24 mouse cellular contexts compared by ENCODE assay signal in genomic region chr9:77924199-77924598, GRCm38 (mm10). TPM values are rescaled to one million over a fixed set of nuclear protein-coding genes. Genes with fewer than 3 reads are reported as not detected.
DNase-seq lines count a peak whose midpoint lies in the region; ATAC-seq and TF ChIP-seq lines count a peak whose summit lies in the region.
"Had no signal": no experiment of that assay in that cellular context is flagged by ENCODE, and none has a peak within 500 bp of the region (broad histone marks: within the 10 kb centered on the region; RNA-seq: fewer than 3 reads in every experiment).

No protein-coding gene starts in this region.

- H3K27me3 ChIP-seq in midbrain, embryonic 13.5 days: no peaks in the 10 kb centered on the region
- H3K27me3 ChIP-seq in midbrain, postnatal 0 days (ENCODE audit: insufficient read depth, low read length): no peaks in the 10 kb centered on the region
- H3K27me3 ChIP-seq in intestine, postnatal 0 days (replicated peaks; ENCODE audit: control insufficient read depth, insufficient read depth, low read length): no peaks in the 10 kb centered on the region
- H3K27me3 ChIP-seq: heart, embryonic 12.5 days; hindbrain, embryonic 15.5 days; liver, embryonic 15.5 days had no signal

- 80% methylated on average over 11 of the region's 11 CpGs for WGBS in midbrain, embryonic 13.5 days
- 70% methylated on average over 11 of the region's 11 CpGs for WGBS in midbrain, postnatal 0 days
- WGBS in intestine, postnatal 0 days: 43% methylated on average over 11 of the region's 11 CpGs

- H3K36me3 ChIP-seq in midbrain, embryonic 13.5 days: no peaks in the 10 kb centered on the region
- no peaks in the 10 kb centered on the region for H3K36me3 ChIP-seq in midbrain, postnatal 0 days (ENCODE audit: insufficient read depth, low read length)
- H3K36me3 ChIP-seq in intestine, postnatal 0 days (ENCODE audit: control insufficient read depth, insufficient read depth): 0 out of 2 replicates have a peak, but pooled peaks cover 3% of the 10 kb centered on the region
- H3K36me3 ChIP-seq: heart, embryonic 12.5 days; hindbrain, embryonic 15.5 days; liver, embryonic 15.5 days had no signal

- H3K4me1 ChIP-seq in midbrain, embryonic 13.5 days (replicated peaks): peaks cover 33% of the 10 kb centered on the region
- no peaks in the 10 kb centered on the region; the same call in 1 of the 2 replicates for H3K4me1 ChIP-seq in midbrain, postnatal 0 days (ENCODE audit: insufficient read depth, low read length)
- peaks cover 17% of the 10 kb centered on the region; the same call in 1 of the 2 replicates for H3K4me1 ChIP-seq in intestine, postnatal 0 days (replicated peaks; ENCODE audit: control insufficient read depth, insufficient read depth, low read length)

- intact Hi-C loops in heart, postnatal 14 days (cut with DNase I): no loop called here

- H3K9me3 ChIP-seq in midbrain, embryonic 13.5 days: no peaks in the 10 kb centered on the region
- no peaks in the 10 kb centered on the region for H3K9me3 ChIP-seq in midbrain, postnatal 0 days (ENCODE audit: low read length)
- H3K9me3 ChIP-seq in intestine, postnatal 0 days (ENCODE audit: control insufficient read depth): no peaks in the 10 kb centered on the region
- H3K9me3 ChIP-seq: heart, embryonic 12.5 days; hindbrain, embryonic 15.5 days; liver, embryonic 15.5 days had no signal

- no peak overlapping the region for H3K9ac ChIP-seq in midbrain, embryonic 13.5 days (replicated peaks)
- no peak overlapping the region for H3K9ac ChIP-seq in midbrain, postnatal 0 days (replicated peaks; ENCODE audit: low read length, poor library complexity, severe bottlenecking)
- H3K9ac ChIP-seq in intestine, postnatal 0 days (ENCODE audit: low read depth, low read length): no peak overlapping the region
- H3K9ac ChIP-seq: heart, embryonic 12.5 days; hindbrain, embryonic 15.5 days; liver, embryonic 15.5 days had no signal

- H3K27ac ChIP-seq in midbrain, embryonic 13.5 days: no peak overlapping the region
- no peak overlapping the region for H3K27ac ChIP-seq in midbrain, postnatal 0 days (ENCODE audit: low read depth, low read length)
- H3K27ac ChIP-seq in intestine, postnatal 0 days (ENCODE audit: low read depth, low read length): peak overlapping the region; percentile 57
- H3K27ac ChIP-seq: hindbrain, embryonic 15.5 days; liver, embryonic 15.5 days; stomach, postnatal 0 days had no signal

- H3K4me2 ChIP-seq in midbrain, embryonic 13.5 days (replicated peaks): no peak overlapping the region
- H3K4me2 ChIP-seq in midbrain, postnatal 0 days (ENCODE audit: low read depth, low read length, poor library complexity, severe bottlenecking): no peak overlapping the region
- H3K4me2 ChIP-seq in intestine, postnatal 0 days (replicated peaks; ENCODE audit: low read depth): peak overlapping the region; percentile 45
- H3K4me2 ChIP-seq: heart, embryonic 12.5 days; hindbrain, embryonic 15.5 days; liver, embryonic 15.5 days; midbrain, embryonic 11.5 days had no signal

- ATAC-seq in midbrain, embryonic 13.5 days: 0 out of 2 replicates have a peak, but pooled peaks have one; percentile 20
- no peak for ATAC-seq in midbrain, postnatal 0 days (ENCODE audit: low FRiP score)
- ATAC-seq in intestine, postnatal 0 days: no peak
- ATAC-seq: activated CD4-positive, CD25-positive, alpha-beta regulatory T cell, adult 4 months; forebrain, embryonic 16.5 days had no signal

- H3K4me3 ChIP-seq in midbrain, embryonic 13.5 days (replicated peaks): no peak overlapping the region
- no peak overlapping the region for H3K4me3 ChIP-seq in midbrain, postnatal 0 days (ENCODE audit: low read depth, low read length)
- H3K4me3 ChIP-seq in intestine, postnatal 0 days (ENCODE audit: low read depth, low read length): no peak overlapping the region
- H3K4me3 ChIP-seq: heart, embryonic 12.5 days; hindbrain, embryonic 15.5 days; liver, embryonic 15.5 days had no signal

- peak; percentile 86 for DNase-seq in heart, adult 11 months
- DNase-seq in heart, postnatal 14 days: no peak
- DNase-seq in midbrain, postnatal 0 days (ENCODE audit: low spot score): no peak
- no peak for DNase-seq in lung, adult 18-20 months
- no peak for DNase-seq in lung, postnatal 14 days
- DNase-seq: adrenal gland, adult 8-10 months; cerebellum, adult 18-20 months; cerebellum, postnatal 25 days; gastrocnemius, postnatal 14 days; heart, adult 18-20 months; heart, postnatal 36 days; kidney, adult 11 months; liver; thymus, adult 2 months; thymus, postnatal 4 days had no signal

- TF ChIP-seq CTCF in midbrain, postnatal 0 days (IDR thresholded peaks at IDR 0.05): no peak
- no peak for TF ChIP-seq CTCF in intestine, postnatal 0 days (IDR thresholded peaks at IDR 0.05; ENCODE audit: low read depth)

RNA-seq across cellular contexts. Expression of gene Elovl5, which starts 7.0 kb away (rescaled TPM):
- total RNA-seq in heart, postnatal 14 days (2021): 10 to 100 TPM; 44.9 to 54.1 TPM
- polyA plus RNA-seq in midbrain, embryonic 13.5 days (2015; fragmentation: Nextera tagmentation; extraction: Ambion mirVana): 53.4 and 55.1 TPM in 2 replicates
- total RNA-seq in midbrain, postnatal 0 days (2014; rRNA removed): 79.4 and 80.0 TPM in 2 replicates
- polyA plus RNA-seq in midbrain, postnatal 0 days (2015; fragmentation: Nextera tagmentation; extraction: Ambion mirVana): 58.4 and 59.2 TPM in 2 replicates
- polyA plus RNA-seq in intestine, postnatal 0 days (2015; fragmentation: Nextera tagmentation; extraction: Ambion mirVana): 32.5 and 35.0 TPM in 2 replicates
